Mouse (Mus musculus) T-helper 2 cell (primary cell): ENCODE measurements around the gene Serpina5.
"Not testable (repeated sequence)": the region's sequence is repeated elsewhere in the genome, so short reads cannot be mapped to it uniquely, and the experiment has no call there.

Experiments used
- in situ Hi-C: fragments of 300-600 bp; cut with MboI, MseI; formaldehyde crosslinking; loops from one replicate; pipeline ENCODE4 v1.15.1; 2025; ENCODE audit warnings: high pct_unique_total_duplicates

Gene Serpina5

DNA sequence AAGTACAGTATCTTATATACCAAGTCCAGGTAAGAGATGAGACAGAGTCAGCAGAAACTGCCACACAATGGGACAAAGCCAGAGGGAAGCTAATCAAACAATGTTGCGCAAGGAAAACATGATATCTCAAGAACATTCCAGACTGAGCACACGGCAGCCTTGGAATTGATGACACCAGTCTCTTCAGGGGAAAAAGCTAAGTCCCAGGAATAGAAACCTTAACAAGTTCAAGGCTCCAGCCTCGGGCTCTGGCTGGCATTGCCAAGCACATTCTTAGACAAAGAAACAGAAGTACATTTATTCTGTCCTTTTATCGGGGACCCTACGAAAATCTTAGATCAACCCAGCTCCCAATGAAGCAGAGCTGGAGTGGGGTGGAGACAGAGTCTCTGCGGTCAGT is at the start of gene Serpina5:
Gene Serpina5 (plus strand): TSS at position 346 of the 400 bp plus-strand sequence.
- in situ Hi-C loops = no loop called here

DNA sequence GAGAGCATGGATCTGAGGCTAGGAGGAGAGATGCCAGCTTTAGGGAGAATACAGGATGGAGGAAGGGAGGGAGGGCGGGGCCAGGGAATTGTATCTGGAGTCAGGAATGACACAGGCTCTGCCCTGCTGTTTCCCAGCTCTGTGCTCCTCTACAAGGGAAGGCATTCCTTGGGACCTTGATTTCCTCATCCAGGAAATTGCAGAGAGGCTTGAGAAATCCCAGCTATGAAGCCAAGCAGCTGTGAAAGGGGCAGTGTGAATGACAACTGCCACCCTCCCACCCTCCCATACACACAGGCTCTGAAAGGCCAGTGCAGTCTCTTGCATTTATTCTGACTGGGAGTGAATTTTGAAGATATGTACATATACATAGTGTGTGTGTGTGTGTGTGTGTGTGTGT is 46.9 kb upstream of the Serpina5 start:
- in situ Hi-C loops = no loop called here

DNA sequence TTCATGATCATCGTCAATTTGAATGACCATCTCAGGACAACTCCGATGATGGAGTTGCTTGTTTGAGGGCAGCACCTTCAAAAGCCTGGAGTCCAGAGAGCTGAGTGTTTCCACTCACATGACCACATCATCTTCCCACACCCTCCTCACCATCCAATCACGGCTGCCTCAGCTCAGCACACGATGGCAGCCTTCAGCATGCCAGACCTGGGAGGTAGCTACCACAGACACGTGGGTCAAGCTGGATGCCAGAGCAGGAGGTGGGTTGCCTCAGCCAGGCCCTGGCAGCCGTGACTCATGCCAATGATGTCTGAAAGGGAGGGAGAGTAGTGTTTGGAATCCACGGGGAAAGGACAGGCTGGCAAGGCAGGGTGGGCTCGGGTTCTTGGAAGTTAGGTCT is 45.2 kb upstream of the Serpina5 start:
- in situ Hi-C loops = no loop called here

GRCm38 (mm10) chr12:104057050-104057449 is 43.9 kb upstream of the Serpina5 start:
- in situ Hi-C loops = no loop called here

DNA sequence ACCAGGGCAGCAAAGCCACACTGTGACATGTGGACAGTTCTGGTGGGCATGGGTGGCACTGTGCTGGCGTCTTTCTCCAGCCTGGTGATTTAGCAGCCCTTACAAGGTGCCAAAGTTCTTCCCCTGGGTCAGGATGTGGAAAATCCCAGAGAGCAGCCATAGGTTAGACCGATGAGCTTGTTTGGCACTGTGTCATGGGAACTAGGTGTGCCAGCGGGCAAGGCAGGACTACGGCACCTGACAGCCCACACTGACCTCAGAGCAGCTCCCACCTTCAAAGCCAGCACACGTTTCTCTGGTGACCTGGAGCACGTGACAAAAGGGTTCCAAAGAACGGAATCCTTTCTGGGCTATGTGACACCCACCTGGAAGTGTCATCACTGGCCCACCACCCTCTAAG is 43.4 kb upstream of the Serpina5 start:
- in situ Hi-C loops = no loop called here

DNA sequence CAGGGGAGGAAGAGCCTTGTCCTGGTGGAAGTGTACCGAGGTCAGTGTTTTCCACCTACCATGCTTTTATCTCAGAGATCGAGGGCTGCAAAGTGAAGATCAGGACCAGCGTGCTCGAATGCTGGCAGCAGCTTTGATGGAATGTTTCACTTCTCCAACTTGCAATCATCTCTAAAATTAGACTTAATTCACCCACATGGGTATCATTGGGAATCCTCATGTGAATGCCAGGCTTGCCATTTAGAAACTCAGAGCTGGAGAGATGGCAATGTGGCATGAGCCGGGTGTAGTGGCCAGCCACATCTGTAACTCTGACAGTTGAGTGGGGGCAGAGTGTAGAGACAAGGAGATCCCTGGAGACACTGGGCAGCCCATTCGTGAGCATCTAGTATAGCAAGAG is 40.8 kb upstream of the Serpina5 start:
- in situ Hi-C loops = loop anchor here (5.0 kb wide), 2 partner anchors 53 to 352 kb away; no protein-coding TSS in a partner anchor

DNA sequence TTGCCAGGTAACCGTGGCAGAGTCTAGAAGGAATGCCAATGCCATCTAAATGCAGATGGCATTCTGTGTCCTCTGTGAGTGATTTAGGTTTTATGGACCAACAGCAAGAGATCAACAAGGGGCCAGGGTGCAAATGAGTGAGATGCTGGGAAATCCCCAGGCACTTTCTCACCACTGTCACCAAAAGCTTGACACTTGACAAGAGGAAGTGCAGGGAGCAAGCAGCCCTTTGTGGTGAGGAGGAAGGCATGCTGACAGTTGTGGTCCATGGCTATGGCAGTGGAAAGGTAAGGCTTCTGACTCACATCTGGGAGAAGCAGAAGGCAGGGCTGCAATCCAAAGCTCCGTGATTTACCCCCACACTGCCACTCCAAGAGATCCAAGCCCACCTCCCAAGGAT is 39.1 kb upstream of the Serpina5 start:
- in situ Hi-C loops = loop anchor here (5.0 kb wide), 2 partner anchors 55 to 350 kb away; no protein-coding TSS in a partner anchor

DNA sequence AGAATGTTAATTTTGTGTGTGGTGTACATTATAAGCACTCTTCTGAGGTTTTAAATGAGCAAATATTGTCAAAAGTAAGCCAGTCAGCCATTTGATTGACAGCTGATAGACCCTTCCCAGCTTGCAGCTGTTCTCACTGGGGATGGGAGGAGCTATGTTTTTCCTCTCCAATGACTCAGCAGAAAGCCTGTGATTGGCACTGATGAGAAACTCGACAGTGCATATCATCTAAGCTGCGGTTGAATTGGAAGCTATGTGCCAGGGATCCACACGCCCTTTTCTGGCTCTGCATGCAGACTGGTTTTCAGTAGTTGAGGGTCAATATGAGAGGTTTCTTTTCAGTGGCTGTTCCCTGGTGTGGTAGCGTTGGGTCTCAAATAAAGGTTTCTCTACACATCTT is 36.4 kb upstream of the Serpina5 start:
- in situ Hi-C loops = loop anchor here (5.0 kb wide), 2 partner anchors 57 to 348 kb away; no protein-coding TSS in a partner anchor

- in situ Hi-C loops = loop anchor here (5.0 kb wide), 2 partner anchors 58 to 347 kb away; no protein-coding TSS in a partner anchor
These were observed 35.9 kb upstream of the Serpina5 start for GRCm38 (mm10) chr12:104064996-104065395.

- in situ Hi-C loops = no loop called here
These were observed 34.7 kb upstream of the Serpina5 start for GRCm38 (mm10) chr12:104066241-104066640.

DNA sequence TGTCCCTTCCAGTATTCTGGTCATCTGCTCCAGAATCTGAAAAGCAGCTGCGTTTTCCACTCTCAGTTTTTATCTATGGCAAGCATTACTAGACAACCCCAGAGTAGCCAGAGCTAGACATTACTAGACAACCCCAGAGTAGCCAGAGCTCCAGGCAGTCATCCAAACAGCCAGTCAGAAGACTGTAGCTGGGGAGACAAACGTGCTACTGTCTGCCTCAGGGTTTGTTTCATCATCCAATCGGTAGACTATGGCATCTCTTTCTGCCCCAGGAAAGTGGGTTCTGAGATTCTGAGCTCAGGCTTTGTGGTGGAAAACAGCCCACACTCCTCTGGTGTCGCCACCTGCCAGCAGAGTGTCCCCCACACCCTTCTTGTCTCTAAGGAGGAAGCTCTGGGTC is 33.4 kb upstream of the Serpina5 start:
- in situ Hi-C loops = no loop called here

DNA sequence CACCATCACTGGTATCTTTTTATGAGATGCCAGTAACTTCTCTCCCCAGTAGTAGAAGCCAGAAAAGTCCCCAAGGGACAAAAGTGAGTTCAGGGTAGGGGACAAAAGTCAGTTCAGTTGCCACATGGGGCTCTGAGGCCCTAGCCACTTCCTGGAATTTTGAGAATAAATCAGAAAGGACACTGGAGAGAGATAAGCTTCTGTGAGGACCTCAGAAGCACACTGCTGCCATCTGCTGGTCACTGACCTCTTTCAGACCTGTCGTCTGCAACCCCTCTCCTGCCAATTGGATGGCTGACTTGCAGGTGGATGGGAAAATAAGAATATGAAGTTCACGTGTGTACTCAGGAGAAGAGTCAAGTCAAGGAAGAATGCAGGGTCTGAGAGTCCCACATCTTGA is 31.3 kb upstream of the Serpina5 start:
- in situ Hi-C loops = loop anchor here (5.0 kb wide), 1 partner anchor 82 kb away; the partner anchor contains the start of gene Serpina11

DNA sequence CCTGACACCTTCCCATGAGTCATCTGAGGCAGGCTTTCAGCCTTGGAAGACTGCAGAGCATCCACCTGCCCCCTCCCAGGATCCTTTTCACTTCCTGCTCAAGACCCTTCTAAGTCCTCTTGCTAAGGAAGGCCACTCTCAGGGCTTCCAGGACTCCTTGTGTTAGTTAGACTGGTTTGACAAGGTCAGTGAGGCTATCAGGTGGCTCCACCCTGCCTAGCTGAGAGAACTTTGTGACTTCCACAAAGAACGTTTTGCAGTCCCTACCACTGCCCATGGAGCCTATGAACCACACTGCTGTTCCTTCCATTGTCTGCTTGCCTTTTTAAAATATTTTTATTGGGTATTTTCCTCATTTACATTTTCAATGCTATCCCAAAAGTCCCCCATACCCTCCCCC is 29.2 kb upstream of the Serpina5 start:
- in situ Hi-C loops = loop anchor here (5.0 kb wide), 1 partner anchor 84 kb away; the partner anchor contains the start of gene Serpina11

- in situ Hi-C loops = loop anchor here (5.0 kb wide), 1 partner anchor 85 kb away; the partner anchor contains the start of gene Serpina11
These were observed 28.6 kb upstream of the Serpina5 start for GRCm38 (mm10) chr12:104072286-104072685.

- in situ Hi-C loops = loop anchor here (25.0 kb wide), 1 partner anchor 1128 kb away; no protein-coding TSS in a partner anchor
These were observed 10.8 kb upstream of the Serpina5 start for GRCm38 (mm10) chr12:104090119-104090518.

DNA sequence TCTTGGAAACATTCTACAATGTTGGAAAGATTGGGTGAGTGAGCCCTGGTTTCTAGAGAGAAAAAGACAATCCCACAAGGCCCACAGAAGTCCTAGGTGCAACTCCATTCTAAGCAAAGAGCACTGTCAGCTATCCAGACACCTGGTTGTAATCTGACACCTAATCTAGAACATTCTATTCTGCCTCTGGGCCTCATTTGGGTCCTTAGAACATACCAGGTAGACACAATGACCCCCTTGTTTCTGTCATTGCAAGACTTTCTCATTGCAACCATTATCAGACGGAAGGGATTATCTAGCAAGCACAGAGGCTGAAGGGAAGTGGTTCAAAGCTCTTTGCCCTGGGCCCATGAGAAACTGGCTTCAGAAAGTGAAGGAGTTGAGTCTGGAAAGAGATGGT is 9.6 kb upstream of the Serpina5 start:
- in situ Hi-C loops = loop anchor here (25.0 kb wide), 1 partner anchor 1129 kb away; no protein-coding TSS in a partner anchor

DNA sequence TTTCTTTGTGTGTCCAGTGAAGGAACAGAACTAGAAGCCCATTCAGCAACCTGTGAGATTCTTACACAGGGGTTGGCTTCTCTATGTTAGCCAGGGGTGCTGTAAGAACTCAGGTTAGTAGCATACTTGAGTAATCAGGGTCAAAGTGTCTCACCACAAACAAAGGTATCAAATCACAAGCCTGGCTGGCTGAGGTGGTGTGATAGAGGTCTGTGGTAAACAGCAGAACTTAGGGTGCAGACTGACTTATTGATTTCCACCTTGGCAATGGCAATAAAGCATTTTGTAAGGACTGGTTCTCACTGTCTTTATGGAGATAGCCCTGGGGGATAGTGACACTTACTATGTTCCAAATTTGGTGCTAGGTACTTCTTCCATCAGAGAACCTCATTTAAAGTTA is 4.9 kb downstream of the Serpina5 start:
- in situ Hi-C loops = no loop called here

GRCm38 (mm10) chr12:104106919-104107318 is 6.0 kb downstream of the Serpina5 start:
- in situ Hi-C loops = no loop called here

DNA sequence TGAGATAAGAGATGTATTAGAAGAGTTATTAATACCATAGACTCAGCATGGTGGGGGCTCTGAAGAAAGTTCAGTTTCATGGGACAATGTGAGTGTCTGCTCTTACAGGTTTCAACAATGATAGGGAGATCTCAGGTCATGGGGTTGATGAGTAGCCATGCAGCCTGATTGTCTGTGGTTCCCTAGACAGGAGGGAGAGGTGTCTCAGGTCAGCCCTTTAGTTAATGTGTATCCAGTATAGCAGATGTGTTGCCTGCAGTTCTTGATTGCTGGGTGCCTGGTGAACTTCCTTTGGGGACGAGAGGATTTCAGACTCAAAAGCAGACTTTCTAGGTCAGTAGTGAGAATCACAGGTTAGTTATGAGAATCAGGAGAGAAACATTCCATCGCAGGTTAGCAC is 7.6 kb downstream of the Serpina5 start:
- in situ Hi-C loops = no loop called here

- in situ Hi-C loops = not testable (repeated sequence)
These were observed 11.4 kb downstream of the Serpina5 start, which contains the start of gene Serpina3a for GRCm38 (mm10) chr12:104112333-104112732. Gene Serpina3a, plus strand, starts transcription at chr12:104112724.

GRCm38 (mm10) chr12:104114921-104115579 is 14.1 kb downstream of the Serpina5 start:
- in situ Hi-C loops = no loop called here

- in situ Hi-C loops = no loop called here
These were observed 22.2 kb downstream of the Serpina5 start for GRCm38 (mm10) chr12:104123097-104123496.

DNA sequence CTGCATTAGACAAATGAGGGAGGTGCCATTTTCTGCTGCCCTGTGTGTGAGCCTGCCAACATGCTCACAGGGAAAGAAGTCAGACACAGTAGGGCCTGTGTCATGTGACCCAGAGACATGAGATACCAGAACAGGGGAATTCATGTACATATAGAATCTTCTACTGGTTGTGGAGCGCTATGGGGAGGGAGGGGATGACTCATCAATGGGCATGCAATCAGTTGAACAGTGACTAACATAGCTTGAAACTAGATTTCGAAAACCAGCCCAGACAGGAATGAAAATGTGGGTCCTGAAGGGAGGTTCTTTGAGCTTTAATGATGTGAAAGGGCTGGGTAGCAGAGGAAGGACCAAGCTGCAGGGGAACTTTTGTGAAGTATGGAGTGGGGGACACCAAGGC is 23.1 kb downstream of the Serpina5 start:
- in situ Hi-C loops = no loop called here
